Mouse (Mus musculus): ENCODE measurements around the gene Cd81.

- TF ChIP-seq CTCF (IDR thresholded peaks at IDR 0.05; ENCODE audit: control insufficient read depth, insufficient read depth, low read length) (no peak), POLR2A (IDR thresholded peaks at IDR 0.05; ENCODE audit: borderline replicate concordance, control insufficient read depth, low read depth, low read length) (no peak)
Observed at GRCm38 (mm10) chr7:143041138-143041822, 11.3 kb upstream of the Cd81 start.

All from bone marrow, adult 2 months (tissue).